Mouse (Mus musculus) forebrain, embryonic 14.5 days (tissue): ENCODE data around the gene Raly. TPM values are rescaled to one million over a fixed set of nuclear protein-coding genes. Genes with fewer than 3 reads are reported as not detected.

Source experiments
- ATAC-seq: fragments of 200-750 bp; cut with Nextera tagmentation; 2 replicates; pipeline ENCODE4 v1.8.0; 2017; ENCODE audit warnings: mild to moderate bottlenecking, moderate library complexity
- DNase-seq: peaks from one replicate; pipeline ENCODE4 v3.0.0-alpha.2; 2015; ENCODE audit warnings: low spot score
- H3K27ac ChIP-seq: fragments of 300-500 bp; sonication (generic); 2 replicates; pipeline ENCODE4 v1.5.1; 2014; ENCODE audit warnings: low read depth, mild to moderate bottlenecking, control low read depth, low read length, moderate library complexity
- H3K27me3 ChIP-seq: fragments of 300-500 bp; sonication (generic); replicated peaks from 2 replicates; pipeline ENCODE4 v1.6.1; 2014; ENCODE audit warnings: low read length, control low read depth, mixed read lengths; ENCODE audit not compliant: control insufficient read depth, insufficient read depth
- H3K36me3 ChIP-seq: fragments of 300-500 bp; sonication (generic); 2 replicates; pipeline ENCODE4 v1.6.1; 2014; ENCODE audit warnings: low read length, control low read depth; ENCODE audit not compliant: control insufficient read depth, insufficient read depth
- H3K4me1 ChIP-seq: fragments of 300-500 bp; sonication (generic); 2 replicates; pipeline ENCODE4 v1.6.1; 2014; ENCODE audit warnings: antibody characterized with exemption, low read length, control low read depth; ENCODE audit not compliant: control insufficient read depth, insufficient read depth
- H3K4me2 ChIP-seq: fragments of 300-500 bp; sonication (generic); 2 replicates; pipeline ENCODE4 v1.6.1; 2014; ENCODE audit warnings: mild to moderate bottlenecking, control low read depth, low read length
- H3K4me3 ChIP-seq: fragments of 300-500 bp; sonication (generic); 2 replicates; pipeline ENCODE4 v1.5.1; 2014; ENCODE audit warnings: low read depth, low read length, control low read depth
- H3K9ac ChIP-seq: fragments of 300-500 bp; sonication (generic); 2 replicates; pipeline ENCODE4 v1.6.1; 2014; ENCODE audit warnings: mild to moderate bottlenecking, low read length, control low read depth, moderate library complexity
- H3K9me3 ChIP-seq: fragments of 300-500 bp; sonication (generic); replicated peaks from 2 replicates; pipeline ENCODE4 v1.6.1; 2016; ENCODE audit warnings: low read length, control low read depth, mixed read lengths; ENCODE audit not compliant: control insufficient read depth
- WGBS: fragments of 180-500 bp; shearing (Covaris S2); extraction: QIAGEN DNeasy Blood & Tissue Kit; methylation state at CpG from one replicate; pipeline ENCODE4 v1.1.7; 2014; 5-methylcytosine and 5-hydroxymethylcytosine counted together
- polyA plus RNA-seq: library from polyadenylated mRNA; unstranded; fragments of >200 nt; fragmentation: Nextera tagmentation; extraction: Ambion mirVana; gene quantifications from 2 replicates; pipeline ENCODE4 v1.2.1, GENCODE M21; 2014

The Raly gene
- polyA plus RNA-seq, 1 experiment from 2014 or later, result 109 TPM

DNA sequence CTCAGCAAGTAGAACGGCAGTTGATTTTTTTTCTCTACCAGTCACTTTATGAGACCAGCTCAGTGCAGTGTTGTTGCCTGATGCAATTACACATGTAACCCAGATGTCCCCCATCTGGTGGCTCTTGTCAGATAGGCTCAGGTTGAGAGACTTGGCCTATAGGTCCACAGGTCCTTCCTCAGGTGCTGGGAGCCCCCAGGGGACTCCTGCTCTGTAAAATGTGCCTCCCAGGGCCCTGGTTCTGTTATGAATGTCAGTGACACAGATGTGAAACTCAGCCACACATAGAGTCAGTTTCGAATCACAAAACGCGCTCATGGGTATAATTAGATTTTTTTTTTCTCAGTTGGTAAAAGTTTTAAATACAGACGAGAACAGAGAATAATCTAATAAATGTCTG is 33.2 kb upstream of the Raly start:
- WGBS, result 89% methylated on average over 5 of the region's 5 CpGs
- no peak overlapping the region for H3K4me3 ChIP-seq
- H3K4me2 ChIP-seq, result no peak overlapping the region
- DNase-seq (no peak), ATAC-seq (no peak)
- no peaks in the 10 kb centered on the region for H3K27me3 ChIP-seq
- no peaks in the 10 kb centered on the region for H3K4me1 ChIP-seq
- no peak overlapping the region for H3K27ac ChIP-seq
- no peaks in the 10 kb centered on the region for H3K36me3 ChIP-seq
- H3K9me3 ChIP-seq, result no peaks in the 10 kb centered on the region
- no peak overlapping the region for H3K9ac ChIP-seq

DNA sequence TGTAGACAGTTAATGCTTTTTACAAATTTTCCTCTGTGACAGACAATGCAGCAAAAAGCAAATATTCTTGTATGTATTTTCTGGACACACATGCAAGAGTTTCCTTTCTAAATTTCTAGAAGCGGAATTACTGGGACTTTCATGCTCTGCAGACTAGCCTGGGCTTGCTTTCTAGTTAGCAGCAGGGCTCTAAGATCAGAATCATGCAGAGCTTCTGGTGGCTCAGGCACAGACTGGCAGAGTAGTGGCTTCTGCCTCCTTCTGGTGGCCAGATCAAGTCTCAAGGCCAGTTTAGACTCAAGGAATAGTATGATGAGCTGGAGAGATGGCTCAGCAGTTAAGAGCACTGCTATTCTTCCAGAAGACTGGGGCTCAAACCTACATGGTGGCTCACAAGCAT is 32.4 kb upstream of the Raly start:
- no peaks in the 10 kb centered on the region for H3K36me3 ChIP-seq
- DNase-seq, result no peak
- H3K9ac ChIP-seq, result no peak overlapping the region
- no peaks in the 10 kb centered on the region for H3K27me3 ChIP-seq
- H3K4me2 ChIP-seq, result no peak overlapping the region
- WGBS, result 83% methylated on average over 1 of the region's 1 CpGs
- H3K4me3 ChIP-seq, result no peak overlapping the region
- 0 out of 2 replicates have a peak, but pooled peaks cover 2% of the 10 kb centered on the region for H3K4me1 ChIP-seq
- ATAC-seq, result no peak
- H3K9me3 ChIP-seq, result no peaks in the 10 kb centered on the region
- no peak overlapping the region for H3K27ac ChIP-seq

DNA sequence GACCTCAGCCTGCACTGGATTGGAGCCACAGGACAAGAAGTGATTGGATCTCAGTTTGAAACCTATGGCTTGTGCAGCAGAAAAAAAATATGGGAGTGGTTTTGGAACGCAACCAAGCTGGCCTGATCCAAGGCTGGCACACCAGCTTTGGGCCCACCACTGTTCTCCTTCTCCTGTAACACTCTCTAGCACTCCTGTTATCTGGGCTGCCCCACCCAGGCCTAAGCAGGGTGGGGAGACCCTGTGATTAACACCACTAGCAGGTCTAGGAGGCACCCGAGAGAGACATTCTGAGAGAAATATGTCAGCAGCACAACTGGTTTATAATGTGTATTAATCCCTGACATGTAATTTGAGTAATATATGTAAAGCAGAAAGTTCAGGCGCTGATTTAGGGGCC is 27.7 kb upstream of the Raly start:
- H3K4me2 ChIP-seq, result no peak overlapping the region
- 0 out of 2 replicates have a peak, but pooled peaks cover 2% of the 10 kb centered on the region for H3K4me1 ChIP-seq
- WGBS, result 84% methylated on average over 3 of the region's 3 CpGs
- H3K27ac ChIP-seq, result no peak overlapping the region
- ATAC-seq, result no peak
- H3K9me3 ChIP-seq, result no peaks in the 10 kb centered on the region
- no peaks in the 10 kb centered on the region for H3K27me3 ChIP-seq
- H3K36me3 ChIP-seq, result no peaks in the 10 kb centered on the region
- DNase-seq, result no peak
- H3K4me3 ChIP-seq, result no peak overlapping the region
- no peak overlapping the region for H3K9ac ChIP-seq

DNA sequence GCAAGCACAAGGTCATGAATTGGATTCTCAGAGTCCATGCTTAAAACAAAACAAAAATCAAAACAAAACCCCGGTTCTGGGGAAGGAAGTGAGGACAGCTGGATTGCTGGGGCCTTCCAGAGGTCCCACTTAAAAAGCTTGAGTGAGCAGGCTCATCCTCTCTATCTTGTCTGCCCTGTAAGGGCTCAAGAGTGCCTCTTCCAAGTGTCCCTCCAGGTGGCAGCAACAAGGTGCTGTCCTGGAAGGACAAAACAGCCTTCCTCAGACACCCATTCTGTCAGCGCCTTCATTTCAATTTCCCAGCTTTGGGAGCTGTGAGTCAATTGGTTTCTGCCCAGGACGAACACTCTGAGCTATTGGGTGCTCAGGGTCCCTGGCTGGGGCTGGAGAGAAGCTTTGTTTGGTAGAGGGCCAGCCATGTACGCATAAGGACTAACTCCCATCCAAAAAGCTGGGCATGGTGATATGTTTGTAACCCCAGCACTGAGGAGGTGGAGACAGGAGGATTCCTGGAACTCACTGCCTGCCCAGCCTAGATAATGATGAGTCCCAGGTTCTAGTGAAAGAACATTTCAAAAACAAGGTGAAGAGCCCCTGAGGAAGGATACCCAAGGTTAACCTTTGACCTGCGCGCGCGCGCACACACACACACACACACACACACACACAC is 25.9 kb upstream of the Raly start:
- Histone ChIP-seq H3K36me3 (no peaks in the 10 kb centered on the region), H3K4me1 (0 out of 2 replicates have a peak, but pooled peaks cover 2% of the 10 kb centered on the region), H3K27me3 (no peaks in the 10 kb centered on the region), H3K9ac (no peak overlapping the region), H3K27ac (no peak overlapping the region), H3K4me3 (no peak overlapping the region), H3K4me2 (no peak overlapping the region), H3K9me3 (no peaks in the 10 kb centered on the region)
- ATAC-seq (no peak), DNase-seq (no peak)
- 81% methylated on average over 9 of the region's 9 CpGs for WGBS

- Histone ChIP-seq H3K9me3 (no peaks in the 10 kb centered on the region), H3K9ac (no peak overlapping the region), H3K4me1 (0 out of 2 replicates have a peak, but pooled peaks cover 2% of the 10 kb centered on the region), H3K27ac (no peak overlapping the region), H3K27me3 (no peaks in the 10 kb centered on the region), H3K36me3 (no peaks in the 10 kb centered on the region), H3K4me3 (no peak overlapping the region), H3K4me2 (no peak overlapping the region)
- no peak for ATAC-seq
- WGBS, result 81% methylated on average over 8 of the region's 8 CpGs
- DNase-seq, result no peak
These were observed 25.3 kb upstream of the Raly start for GRCm38 (mm10) chr2:154765554-154766008.

DNA sequence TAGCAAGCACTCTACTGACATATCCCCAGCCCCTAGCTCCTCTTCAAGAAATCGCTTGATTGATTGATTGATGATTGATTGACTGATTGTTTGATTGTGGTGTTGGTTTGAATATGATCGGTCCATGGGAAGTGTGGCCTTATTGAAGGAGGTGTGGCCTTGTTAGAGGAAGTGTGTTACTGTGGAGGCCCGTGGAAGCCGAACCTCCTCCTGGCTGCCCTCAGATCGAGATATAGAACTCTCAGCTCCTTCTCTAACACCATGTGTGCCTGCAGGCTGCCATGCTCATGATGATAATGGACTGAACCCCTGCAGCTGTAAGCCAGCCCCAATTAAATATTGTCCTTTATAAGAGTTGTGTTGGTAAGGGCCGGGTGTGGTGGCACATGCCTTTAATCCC is 23.8 kb upstream of the Raly start:
- Histone ChIP-seq H3K27me3 (no peaks in the 10 kb centered on the region), H3K9me3 (no peaks in the 10 kb centered on the region), H3K9ac (no peak overlapping the region), H3K27ac (no peak overlapping the region), H3K4me2 (no peak overlapping the region), H3K36me3 (no peaks in the 10 kb centered on the region), H3K4me3 (no peak overlapping the region), H3K4me1 (0 out of 2 replicates have a peak, but pooled peaks cover 2% of the 10 kb centered on the region)
- WGBS, result 92% methylated on average over 6 of the region's 6 CpGs
- ATAC-seq, result no peak
- no peak for DNase-seq

DNA sequence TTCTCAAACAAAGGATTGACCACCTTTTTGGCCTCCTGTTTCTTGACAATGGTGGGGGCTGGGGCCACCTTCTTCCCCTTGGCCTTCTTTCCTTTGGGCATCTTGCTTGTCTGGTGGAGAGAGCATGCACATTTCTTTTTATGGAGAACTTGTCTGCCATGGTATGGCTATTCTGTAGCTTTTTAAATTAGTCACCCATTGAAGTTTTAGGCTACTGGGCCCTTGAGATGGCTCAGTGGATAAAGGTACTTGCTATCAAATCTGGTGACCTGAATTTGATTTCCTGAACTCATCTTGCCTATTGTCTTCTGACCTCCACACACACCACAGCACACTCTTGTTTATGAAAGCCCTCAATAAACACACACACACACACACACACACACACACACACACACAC is 21.0 kb upstream of the Raly start, which contains the start of gene Gm14214:
Gm14214 (minus strand) TSS at position 101 of the 400 bp plus-strand sequence.
- no peak within 1 kb of the TSS for H3K4me2 ChIP-seq
- H3K4me1 ChIP-seq, result no peaks in the 10 kb centered on the region
- no peak within 1 kb of the TSS for H3K4me3 ChIP-seq
- H3K36me3 ChIP-seq, result no peaks in the 10 kb centered on the region
- H3K27me3 ChIP-seq, result no peaks in the 10 kb centered on the region
- no peak for ATAC-seq
- H3K9ac ChIP-seq, result no peak within 1 kb of the TSS
- H3K9me3 ChIP-seq, result no peaks in the 10 kb centered on the region
- H3K27ac ChIP-seq, result no peak within 1 kb of the TSS
- no peak for DNase-seq

DNA sequence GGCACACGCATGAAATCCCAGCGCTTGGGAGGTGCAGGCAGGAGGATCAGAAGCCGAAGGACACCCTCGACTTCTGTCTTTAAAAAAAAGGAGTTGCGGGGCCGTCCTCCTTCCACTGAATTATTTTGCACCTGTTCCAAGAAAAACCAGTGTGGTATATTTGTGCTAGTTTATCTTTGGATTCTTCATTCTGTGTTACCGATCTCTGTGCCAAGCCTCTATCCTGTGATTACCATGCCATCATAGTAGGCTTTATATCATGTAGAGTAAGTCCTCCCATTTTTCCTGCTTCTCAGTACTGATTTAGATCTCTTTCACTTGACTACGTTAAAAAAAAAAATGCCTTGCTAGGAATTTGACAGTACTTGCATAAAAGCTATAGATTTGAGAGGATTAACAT is 19.3 kb upstream of the Raly start:
- DNase-seq, result no peak
- no peak for ATAC-seq
- no peak overlapping the region for H3K9ac ChIP-seq
- H3K4me2 ChIP-seq, result no peak overlapping the region
- H3K36me3 ChIP-seq, result no peaks in the 10 kb centered on the region
- H3K27me3 ChIP-seq, result no peaks in the 10 kb centered on the region
- no peak overlapping the region for H3K4me3 ChIP-seq
- H3K4me1 ChIP-seq, result no peaks in the 10 kb centered on the region
- 80% methylated on average over 8 of the region's 8 CpGs for WGBS
- no peak overlapping the region for H3K27ac ChIP-seq
- no peaks in the 10 kb centered on the region for H3K9me3 ChIP-seq

DNA sequence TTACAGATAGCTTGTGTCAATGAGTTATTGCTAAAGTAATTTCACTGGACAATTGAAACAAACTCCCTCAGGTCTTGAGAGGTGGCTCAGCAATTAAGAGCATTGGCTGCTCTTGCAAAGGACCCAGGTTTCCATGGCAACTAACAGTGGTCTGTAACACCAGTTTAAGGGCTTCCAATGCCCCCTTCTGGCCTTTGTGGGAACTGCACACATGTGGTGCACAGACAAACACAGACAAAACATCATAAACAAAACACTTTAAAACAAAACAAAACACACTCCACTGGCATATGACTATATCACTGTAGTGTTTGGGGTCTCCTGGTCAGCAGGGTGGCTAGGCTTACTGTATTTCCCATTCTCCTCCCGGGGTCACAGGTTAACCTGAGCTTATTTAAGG is 16.9 kb upstream of the Raly start:
- no peaks in the 10 kb centered on the region for H3K4me1 ChIP-seq
- no peak overlapping the region for H3K4me2 ChIP-seq
- DNase-seq (peak; percentile 61), ATAC-seq (no peak)
- no peak overlapping the region for H3K4me3 ChIP-seq
- no peaks in the 10 kb centered on the region for H3K27me3 ChIP-seq
- H3K9me3 ChIP-seq, result no peaks in the 10 kb centered on the region
- no peak overlapping the region for H3K9ac ChIP-seq
- H3K27ac ChIP-seq, result no peak overlapping the region
- 100% methylated on average over 1 of the region's 1 CpGs for WGBS
- H3K36me3 ChIP-seq, result no peaks in the 10 kb centered on the region
